Mouse (Mus musculus): Measurements from ENCODE around the gene Oser1. TPM values are rescaled to one million over a fixed set of nuclear protein-coding genes. Genes with fewer than 3 reads are reported as not detected.
"Not testable (repeated sequence)": the region's sequence is repeated elsewhere in the genome, so short reads cannot be mapped to it uniquely, and the experiment has no call there.

Oser1 gene
- total RNA-seq, 2 experiments from 2014 or later = 23.8 to 27.0 TPM

DNA sequence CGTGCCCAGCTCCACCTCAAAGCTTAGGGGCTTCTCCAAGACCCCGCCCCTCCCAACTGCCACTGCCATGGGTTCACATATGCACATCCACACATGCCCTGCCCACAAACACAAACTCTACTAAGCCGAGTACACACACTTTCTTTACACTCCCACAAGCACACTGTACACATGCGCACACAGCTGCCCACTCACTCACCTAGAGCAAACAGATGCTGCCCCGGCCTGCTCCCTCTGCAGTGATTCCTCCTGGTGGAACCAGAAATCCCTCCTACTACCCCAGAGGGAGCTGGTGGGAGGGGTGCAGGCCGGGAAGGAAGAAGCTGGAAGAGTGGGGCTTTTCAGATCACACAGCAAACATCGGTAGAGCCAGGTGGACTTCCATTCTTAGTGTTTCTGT is 19.5 kb upstream of the Oser1 start:
- DNase-seq = no peak

DNA sequence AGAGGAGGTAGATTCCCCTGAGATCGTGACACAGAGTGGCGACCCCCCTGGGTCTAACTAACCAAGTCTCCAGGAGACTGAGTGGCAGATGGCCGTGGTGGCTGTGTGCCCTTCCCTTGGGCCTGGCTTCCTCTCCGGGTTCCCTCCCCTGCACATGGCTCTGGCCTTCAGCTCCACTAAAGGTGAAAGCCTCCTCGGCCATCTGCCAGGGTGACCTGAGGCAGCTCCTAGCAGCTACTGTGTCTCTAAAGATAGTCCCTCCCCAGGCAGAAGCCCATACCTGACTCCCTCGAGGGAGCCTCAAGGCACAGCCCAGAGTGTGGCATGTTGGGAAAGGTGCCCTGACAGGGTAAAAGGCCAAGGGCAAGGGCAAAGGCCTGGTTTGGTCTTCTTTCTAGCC is 19.0 kb upstream of the Oser1 start:
- DNase-seq = peak; percentile 70

DNA sequence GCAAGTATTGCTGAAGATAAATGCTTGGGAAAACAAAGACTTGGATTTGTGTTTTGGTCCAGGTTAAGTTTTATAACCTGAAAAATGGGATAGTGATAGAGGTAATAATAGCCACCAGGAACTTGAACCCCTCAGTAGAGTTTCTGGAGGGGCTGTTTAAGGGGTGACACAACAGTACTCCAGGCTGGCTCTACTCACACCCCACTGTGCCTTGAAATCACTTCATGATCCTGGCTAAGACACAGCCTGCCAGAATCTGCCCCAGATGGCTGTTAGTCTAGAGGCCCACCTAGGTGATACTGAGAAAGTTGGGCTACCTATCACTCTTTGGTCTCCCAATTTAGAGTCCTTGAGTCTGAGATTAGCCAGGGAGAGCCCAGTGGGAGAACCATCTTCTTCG is 15.0 kb upstream of the Oser1 start:
- no peak for DNase-seq

DNA sequence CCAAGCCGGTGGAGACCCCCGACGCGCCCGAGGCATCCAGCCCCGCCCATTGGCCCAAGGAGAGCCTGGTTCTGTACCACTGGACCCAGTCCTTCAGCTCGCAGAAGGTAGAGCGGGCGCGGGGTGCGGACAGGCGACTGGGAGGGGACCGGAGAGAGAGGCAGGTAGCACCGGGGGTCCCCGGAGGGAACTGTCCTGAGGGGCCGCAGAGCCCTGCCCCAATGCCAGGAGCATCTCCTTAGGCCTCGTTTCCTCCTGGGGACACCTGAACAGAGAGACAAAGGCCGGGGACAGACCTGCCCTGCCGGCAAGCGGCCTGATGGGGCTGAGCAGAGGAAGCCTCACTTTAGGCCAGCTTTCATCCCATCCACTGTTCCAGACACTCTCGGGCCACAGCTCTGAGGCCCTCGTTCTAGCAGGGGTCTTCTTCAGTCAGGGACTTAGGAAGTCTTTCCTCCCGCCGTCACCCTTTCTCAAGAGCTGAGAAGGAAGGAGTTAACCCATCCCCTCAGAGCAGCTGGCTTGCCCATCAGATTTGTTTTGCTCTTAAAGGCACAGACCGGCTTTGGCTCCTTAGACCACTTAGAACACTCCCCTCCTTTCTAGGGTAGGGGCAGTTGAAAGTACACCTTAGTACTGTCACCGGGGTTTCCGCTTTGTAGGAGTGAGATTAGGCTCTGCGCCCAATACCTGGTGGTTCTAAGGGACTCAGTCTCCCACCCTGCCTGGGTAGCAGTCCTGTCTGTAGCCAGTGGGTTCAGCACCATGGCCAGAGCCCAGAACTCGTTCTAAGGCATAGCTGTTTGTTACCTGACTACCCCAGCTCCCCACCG is 14.3 kb upstream of the Oser1 start:
- no peak for DNase-seq

DNA sequence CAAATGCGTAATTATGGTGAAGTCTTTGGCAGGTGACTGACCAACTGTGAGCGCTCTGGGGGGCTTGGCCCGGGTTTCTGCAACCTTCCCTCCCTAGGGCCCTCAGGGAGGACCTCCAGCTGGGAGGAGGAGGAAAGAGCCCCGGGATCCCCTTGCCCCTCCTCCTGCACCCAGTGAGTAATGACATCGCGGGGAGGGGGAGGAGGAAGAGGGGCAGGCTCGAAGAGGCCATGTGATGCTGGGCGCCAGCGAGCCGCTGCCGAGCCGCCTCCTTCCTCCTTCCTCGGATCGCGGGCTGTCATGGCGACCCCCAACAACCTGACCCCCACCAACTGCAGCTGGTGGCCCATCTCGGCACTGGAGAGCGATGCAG is 13.7 kb upstream of the Oser1 start, which contains the start of gene Gdap1l1:
Gene Gdap1l1 (plus strand): TSS at position 231 of the 373 bp plus-strand sequence.
- no peak for DNase-seq

DNA sequence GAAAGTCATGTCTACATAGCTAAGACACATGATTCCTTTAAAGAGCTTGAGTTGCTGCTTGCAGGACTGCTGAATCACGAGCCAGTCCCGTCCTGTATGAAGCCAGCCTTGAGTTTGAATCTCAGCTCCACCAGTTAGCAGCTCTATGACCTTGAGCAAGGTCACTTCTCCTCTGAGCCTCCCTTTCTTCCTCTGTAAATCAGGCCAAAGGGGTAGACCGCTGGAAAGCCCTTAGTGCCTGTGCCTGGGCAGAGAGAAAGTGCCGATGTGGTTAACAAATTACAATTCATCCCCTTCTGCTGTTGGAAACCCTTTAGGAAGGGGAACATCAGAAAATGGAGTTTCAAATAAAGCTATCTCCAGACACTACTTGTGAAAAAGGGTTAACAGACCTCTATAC is 13.3 kb upstream of the Oser1 start:
- no peak for DNase-seq

DNA sequence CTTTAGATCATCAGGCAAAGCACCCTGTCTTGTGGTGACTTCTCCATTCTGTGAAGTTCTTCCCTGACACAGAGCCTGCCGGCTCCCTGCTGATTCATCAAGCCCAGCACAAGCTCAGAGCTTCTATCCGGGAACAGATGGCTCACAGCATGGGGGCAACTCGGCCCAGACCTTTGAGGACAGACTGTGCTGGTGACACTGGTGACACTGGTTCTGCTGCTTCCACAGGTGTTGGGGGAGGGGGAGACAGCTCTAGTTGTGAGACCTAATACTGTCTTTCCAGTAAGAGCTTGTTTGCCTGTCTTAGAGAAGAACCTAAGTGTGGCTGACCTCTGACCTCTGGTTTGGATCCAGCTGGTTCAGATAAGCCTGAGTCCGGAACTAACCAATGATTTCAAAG is 9.5 kb upstream of the Oser1 start:
- DNase-seq = no peak

DNA sequence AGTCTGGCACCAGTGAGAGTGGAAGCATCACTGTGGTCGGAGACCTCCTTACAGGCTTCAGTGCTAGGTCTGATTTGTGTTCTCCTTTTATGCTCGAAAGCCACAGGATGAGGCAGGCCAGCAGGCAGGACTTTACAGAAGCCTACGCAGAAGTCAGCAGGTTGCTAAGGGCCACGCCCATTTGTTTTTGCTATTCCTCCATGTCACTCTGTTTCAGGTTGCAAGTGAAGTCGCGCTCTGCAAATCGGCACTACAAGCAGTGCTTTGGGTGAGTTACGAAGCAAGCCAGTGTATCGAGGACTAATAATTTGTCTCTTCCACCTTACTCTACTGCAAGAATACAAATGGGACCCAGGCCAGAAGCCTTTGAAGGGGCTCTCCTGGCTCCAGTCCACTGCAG is 6.8 kb upstream of the Oser1 start:
- DNase-seq = no peak

DNA sequence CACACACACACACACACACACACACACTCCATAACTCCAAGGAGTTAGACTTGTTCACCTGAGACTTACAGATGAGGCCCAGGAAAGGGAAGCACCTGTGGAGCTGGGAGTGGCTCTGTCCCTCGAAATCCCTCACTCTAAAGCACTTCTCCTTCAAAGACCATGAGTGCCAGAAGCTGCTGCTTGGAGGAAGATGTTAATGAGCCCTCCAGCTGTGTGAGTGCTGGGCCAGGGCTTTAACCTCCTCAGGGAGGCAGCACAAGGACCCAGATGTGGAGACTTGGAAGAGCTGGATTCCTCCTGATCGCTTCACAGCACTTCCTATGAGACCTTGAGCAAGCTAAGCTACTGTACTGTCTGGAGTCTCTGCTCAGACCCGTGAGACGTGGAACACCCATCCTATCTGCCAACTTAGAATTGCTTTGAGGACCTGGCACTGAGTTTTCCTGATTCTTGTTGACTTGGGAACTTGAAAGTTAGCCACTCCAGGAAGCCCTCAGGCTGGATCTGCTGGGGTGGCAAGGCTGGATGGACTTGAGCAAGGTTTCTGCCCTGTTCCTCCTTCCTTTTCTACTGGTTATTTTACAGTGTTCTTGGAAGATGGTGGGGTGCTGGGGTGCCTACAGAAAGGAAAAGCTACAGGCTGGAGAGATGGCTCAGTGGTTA is 4.0 kb upstream of the Oser1 start:
- DNase-seq = no peak

DNA sequence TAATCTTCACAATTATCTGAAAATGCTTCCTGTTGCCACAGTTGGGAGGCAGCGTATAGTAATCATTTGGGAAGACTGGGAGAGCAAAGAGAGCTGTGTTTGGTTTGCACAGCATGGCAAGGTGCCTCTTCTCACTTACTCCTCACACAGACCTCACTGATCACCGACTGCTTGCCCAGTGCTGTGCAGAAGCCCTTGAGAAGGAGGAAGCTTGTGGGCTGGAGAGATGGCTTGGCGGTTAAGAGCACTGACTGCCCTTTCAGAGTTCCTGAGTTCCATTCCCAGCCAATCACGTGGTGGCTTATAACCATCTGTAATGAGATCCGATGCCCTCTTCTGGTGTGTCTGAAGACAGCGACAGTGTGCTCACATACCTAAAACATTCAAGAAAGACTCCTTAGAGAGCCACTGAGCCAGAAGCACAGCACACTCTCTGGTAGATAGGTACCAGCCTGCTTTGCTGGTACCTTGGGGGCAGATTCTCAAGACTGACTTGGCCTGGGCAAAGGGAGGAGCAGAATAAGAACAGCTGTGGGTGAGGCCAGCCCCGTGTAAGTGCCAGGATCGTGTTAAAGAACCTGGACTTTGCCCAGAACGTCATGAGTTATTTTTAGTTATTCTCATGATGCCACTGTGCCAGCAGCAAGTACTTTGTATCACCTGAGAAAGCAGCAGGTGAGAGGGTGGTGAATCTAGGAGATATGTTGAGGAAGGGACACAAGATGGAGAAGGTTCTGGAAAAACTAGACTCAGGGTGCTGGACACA is 1.4 kb downstream of the Oser1 start:
- no peak for DNase-seq

DNA sequence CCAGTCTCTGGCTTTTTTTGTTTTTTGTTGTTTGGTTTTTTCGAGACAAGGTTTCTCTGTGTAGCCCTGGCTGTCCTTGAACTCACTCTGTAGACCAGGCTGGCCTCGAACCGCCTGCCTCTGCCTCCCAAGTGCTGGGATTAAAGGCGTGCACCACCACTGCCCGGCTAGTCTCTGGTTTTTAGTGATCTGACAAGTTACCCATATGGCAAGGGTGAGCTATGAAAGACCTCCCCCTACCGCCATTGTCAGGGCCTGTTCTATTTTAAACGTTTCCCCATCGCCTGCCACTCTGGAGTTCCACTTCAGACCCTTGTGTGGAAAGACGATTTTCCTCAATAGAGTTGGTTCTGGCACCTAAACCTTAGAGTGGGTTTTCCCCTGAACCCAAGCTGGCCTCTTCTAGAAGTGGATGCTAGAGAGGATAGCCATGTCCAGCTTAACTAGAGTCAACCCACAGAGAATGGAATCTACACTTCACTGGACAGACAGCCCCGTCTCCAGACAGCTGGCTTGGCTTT is 4.1 kb downstream of the Oser1 start:
- DNase-seq = no peak

DNA sequence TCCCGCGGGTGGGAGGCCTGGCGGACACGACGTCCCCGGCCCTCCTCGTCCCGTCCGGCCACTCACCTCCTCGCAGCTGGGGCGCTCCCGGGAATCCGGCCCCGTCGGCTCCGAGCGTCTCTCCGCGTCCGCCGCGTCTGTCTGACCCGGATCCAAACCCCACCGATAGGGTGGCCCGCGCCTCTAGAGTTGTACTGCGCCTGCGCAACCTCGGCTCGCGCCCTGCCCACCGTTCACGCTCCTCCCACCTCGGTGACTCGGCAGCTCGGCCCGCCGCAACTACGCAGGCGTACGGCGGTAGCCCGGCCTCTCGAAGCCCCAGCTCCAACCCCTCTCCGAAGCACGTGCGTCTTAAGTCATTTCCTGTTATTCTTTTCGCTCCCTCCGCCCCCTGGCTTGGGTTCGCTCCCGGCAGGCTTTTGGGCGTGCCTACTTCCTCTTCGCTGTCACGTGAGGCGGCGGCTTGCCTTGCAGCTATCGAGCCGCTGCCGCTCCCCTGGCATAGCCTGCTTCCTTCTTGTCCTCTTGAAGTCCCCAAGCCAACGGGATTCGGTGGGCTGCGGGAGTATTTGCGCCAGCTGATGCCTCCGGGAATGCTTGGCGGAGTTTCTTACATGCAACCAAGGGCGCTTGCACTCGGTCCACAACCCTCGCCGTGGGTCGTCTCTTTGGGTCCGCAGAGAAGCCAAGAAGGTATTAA is 5.0 kb downstream of the Oser1 start:
- DNase-seq = peak; percentile 100

DNA sequence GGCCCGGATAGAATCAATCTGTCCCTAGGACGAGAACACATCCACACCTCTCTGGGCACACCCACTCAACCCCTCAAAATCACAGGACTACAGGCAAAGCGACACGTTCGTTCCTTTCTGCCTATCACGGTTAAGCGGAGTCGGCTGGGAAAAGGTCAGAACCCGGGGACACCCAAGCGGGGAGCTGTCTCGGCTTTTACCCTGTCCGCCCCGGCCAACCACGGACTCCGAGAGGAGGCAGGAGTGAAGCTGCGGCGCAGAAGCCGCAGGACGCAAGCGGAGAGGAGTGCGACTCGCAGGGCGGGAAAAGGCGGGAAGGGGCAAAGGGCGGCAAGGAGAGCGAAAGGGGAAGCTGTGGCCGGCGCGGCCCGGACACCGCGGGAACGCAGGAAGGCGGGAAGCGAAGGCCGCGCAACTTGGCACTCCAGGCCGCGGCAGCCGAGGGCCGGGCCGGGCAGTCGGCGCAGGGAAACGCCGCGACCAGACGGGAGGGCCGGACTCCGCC is 5.6 kb downstream of the Oser1 start:
- no peak for DNase-seq

DNA sequence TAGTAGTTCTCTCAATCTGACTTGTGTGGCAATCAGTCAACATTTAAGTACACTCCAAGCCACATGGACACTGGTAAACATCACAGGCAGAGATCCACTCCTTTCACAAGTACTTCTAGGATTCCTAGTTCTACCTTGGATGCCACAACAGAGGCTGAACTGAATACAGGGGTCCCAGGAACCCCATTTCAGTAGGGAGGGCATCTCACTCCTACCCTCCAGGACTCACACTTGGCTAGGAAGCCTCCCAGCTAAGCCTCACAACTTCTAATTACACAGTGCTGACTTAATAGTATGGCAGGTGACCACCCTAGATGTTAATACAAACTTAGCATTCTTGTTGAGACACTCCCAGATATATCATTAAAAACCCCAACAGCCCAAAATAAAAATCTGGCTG is 6.7 kb downstream of the Oser1 start:
- DNase-seq = no peak

DNA sequence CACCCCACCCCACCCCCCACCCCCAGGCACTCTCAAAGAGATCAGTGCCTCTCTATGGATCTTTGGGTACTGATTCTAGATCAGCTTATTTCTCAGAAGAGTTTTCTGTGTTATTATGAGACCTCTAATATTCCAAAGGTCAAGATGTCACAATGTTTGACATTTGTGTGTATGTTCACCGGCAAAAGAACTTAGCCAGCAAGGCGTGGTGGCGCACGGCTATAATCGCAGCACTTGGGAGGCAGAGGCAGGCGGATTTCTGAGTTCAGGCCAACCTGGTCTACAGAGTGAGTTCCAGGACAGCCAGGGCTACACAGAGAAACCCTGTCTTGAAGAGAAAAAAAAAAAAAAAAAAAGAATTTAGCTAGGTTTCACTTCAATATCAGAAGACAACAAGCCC is 7.5 kb downstream of the Oser1 start:
- DNase-seq = no peak

DNA sequence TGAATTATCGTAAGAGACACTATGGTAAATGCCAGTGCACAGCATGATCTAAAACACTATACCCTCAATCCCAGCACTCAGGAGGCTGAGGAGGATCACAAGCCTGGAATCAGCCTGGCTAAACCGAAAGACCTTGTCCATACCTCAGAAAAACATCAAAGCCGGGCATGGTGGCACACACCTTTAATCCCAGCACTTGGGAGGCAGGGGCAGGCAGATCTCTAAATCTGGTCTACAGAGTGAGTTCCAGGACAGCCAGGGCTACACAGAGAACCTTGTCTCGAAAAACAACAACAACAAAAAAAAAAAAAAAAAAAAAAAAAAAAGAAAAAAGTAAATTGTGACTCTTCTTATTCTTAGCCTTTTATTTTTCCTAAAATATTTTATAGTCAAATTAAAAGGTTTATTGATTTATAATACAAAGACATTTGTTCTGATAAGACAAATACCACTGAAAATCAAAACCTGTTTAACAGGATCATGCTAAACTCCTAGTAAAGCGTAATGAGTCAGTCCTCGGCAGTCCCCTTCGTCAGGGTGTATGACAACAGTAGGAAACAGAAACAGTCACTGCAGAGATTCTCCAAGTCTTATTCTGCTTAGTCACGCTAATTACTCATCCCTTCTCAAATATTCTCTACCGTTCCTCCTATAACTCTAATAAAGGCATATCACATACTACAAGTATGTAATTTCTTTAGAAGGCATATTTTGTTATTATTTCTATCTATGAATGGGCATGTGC is 11.5 kb downstream of the Oser1 start:
- DNase-seq = no peak

DNA sequence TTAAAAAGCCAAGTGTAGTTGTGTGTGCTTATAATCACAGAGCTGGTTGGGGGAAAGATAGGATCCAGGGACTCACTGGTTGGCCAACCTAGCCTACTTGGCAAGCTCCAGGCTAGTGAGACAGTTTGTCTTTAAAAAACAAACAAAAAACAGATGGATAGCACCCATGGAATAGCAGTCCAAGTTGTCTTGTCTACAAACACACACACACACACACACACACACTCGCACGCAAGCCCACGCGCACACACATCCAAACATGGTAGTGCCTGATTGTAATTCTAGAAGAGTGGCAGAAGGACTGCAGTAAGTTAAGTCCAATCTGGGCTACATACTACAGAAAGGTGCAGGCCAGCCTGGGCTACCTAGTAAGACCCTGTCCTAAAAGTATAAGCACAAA is 12.1 kb downstream of the Oser1 start:
- no peak for DNase-seq

DNA sequence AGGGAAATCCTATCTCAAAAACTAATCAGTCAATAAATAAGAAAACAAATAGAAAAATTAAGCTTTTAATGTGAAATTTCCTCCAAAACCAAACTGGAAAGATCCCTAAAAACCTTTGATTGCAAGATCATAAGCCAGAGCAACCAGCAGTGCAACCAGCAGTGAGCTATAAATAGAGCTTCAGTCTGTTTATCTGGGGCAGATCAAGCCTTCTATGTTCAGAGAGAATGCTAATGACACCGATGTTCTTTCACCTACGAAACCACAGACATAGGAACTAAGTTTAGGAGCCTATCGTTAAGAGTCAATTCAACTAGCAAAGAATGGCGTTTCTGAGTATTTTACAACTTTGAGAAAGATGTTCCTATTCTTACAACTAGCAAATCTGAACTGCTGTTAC is 12.7 kb downstream of the Oser1 start:
- no peak for DNase-seq

DNA sequence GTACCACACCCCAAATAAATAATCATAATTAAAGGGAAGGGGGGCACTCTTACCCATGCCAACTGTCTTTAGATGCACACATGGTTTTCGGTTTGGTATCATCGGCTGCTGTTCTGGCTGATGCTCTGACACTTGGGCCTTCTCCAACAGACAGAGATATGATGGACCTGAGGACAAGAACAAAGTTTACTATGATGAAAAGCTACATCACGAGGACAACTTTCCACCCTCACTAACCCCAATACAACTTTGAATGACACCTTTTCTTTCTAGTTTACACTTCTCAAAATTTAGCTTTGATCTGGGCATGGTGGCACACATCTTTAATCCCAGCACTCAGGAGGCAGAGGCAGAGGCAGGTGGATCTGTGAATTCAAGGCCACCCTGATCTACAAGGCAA is 13.2 kb downstream of the Oser1 start:
- DNase-seq = not testable (repeated sequence)

DNA sequence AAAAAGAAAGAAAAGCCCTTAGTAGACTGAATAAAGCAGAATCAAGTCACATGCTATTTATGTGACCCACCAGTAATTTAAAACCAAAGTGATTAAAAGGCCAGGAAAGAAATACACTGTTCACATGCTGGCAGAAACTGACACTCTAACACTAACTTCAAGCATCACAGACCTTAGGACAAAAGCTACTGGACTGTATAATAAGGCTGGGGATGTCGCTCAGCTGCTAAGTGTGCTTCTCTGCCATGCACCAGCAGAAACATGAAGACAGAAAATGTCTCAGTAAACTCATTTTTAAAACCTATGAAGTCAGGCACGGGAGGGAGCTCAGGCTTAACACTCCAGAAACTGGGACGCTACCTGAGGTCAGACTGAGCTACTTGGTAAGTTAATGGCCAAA is 14.3 kb downstream of the Oser1 start:
- DNase-seq = no peak

All from gastrocnemius, postnatal 25 days (tissue).